Mouse (Mus musculus): ENCODE results near the gene Pyy.

DNA sequence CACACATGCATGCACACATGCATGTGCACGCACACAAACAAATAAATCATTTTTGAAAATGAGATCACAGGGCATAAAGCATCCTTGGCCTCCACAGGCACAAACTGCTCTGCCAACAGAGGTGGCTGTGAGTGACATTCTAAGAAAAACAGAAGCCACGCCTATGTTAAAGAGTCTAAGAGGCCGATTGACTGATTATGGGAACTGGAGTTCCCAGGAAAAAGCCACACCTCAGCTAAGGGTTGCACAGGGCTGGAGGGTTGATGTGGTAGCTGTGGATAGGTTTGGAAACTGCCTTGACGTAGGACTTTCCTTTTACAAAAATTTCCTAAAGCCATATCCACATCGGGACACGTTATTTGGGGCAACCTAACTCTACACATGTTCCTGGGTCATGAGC, 9.8 kb upstream of the Pyy start:
- TF ChIP-seq MYOG (IDR thresholded peaks at IDR 0.05; ENCODE audit: control insufficient read depth in 1 of 3, insufficient read depth in 1 of 3, insufficient read length in 2 of 3, low read depth in 2 of 3) (no peak), E2F4 (IDR thresholded peaks at IDR 0.05; ENCODE audit: insufficient read depth) (no peak), POLR2A (IDR thresholded peaks at IDR 0.05; ENCODE audit: insufficient read length, low read depth) (no peak), USF1 (IDR thresholded peaks at IDR 0.05; ENCODE audit: low read depth) (no peak), MAX (IDR thresholded peaks at IDR 0.05; ENCODE audit: low read depth) (no peak), REST (IDR thresholded peaks at IDR 0.05; ENCODE audit: insufficient read depth, insufficient read length) (no peak), POLR2AphosphoS2 (IDR thresholded peaks at IDR 0.05; ENCODE audit: insufficient read length, low read depth) (no peak), TCF12 (IDR thresholded peaks at IDR 0.05; ENCODE audit: insufficient read depth, poor library complexity, severe bottlenecking) (no peak), MYOD1 (IDR thresholded peaks at IDR 0.05; ENCODE audit: control insufficient read depth in 1 of 3, insufficient read length in 2 of 3, low read depth in 2 of 3) (no peak), CEBPB (IDR thresholded peaks at IDR 0.05; ENCODE audit: insufficient read depth, poor library complexity, severe bottlenecking) (no peak)
